Mouse (Mus musculus): Measurements from ENCODE around the gene Pds5b. TPM values are rescaled to one million over a fixed set of nuclear protein-coding genes. Genes with fewer than 3 reads are reported as not detected.

The Pds5b gene
- total and polyA plus RNA-seq, 3 experiments = 21.9 to 52.7 (median 46.2) TPM

DNA sequence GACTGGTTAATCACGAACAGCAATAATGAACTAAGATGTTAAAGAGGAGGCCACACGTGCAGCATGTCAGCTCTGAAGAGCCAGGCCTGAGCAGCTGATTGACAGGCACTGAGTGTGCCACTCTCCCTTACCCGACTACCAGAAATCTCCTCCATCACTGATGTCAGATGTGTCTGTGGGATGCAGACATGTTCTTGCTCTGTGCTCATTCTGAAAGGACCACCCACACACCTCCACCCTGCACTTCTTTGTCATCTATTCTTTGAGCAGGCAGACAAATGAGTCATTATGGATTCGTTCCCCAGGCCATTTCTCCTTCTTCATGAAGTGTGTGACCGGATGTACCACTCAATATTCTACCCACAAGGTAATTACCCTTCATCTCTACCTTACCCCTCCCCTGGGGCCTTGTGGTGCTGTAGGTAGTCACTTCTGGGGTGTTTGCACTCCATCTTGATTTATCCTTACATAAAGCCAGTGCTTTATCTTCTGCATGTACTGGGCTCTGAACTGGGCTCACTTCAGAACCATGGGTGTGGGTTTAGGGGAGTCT is 186.2 kb downstream of the Pds5b start:
- Histone ChIP-seq H3K9ac (ENCODE audit: control insufficient read depth, low read depth, low read length, poor library complexity, severe bottlenecking) (no peak overlapping the region), H3K4me3 (ENCODE audit: control insufficient read depth in 1 of 2, insufficient read depth in 1 of 2, low read depth in 2 of 2, low read length in 2 of 2) (no peak overlapping the region), H3K36me3 (ENCODE audit: control insufficient read depth in 1 of 2, insufficient read depth in 2 of 2, low read length in 2 of 2) (no peaks in the 10 kb centered on the region), H3K79me2 (ENCODE audit: control insufficient read depth, insufficient read depth, low read length, poor library complexity) (no peaks in the 10 kb centered on the region), H3K27ac (ENCODE audit: control insufficient read depth, low read depth, low read length) (no peak overlapping the region), H3K27me3 (ENCODE audit: control insufficient read depth in 1 of 2, insufficient read depth in 2 of 2, low read length in 2 of 2) (peaks cover 0 to 6% of the 10 kb centered on the region in 2 experiments; a peak in 3 of 4 replicates), H3K9me3 (replicated peaks; ENCODE audit: insufficient read depth, low read length) (no peaks in the 10 kb centered on the region), H3K4me1 (ENCODE audit: control insufficient read depth in 1 of 2, insufficient read depth in 2 of 2, low read length in 2 of 2) (peaks cover 0 to 1% of the 10 kb centered on the region in 2 experiments; a peak in 1 of 4 replicates)
- no peak for DNase-seq (ENCODE audit: low read depth, low spot score)
- TF ChIP-seq SIN3A (IDR thresholded peaks at IDR 0.05; ENCODE audit: low read length) (no peak), EP300 (IDR thresholded peaks at IDR 0.05; ENCODE audit: low read depth in 1 of 2, low read length in 2 of 2) (no peak), ETS1 (IDR thresholded peaks at IDR 0.05; ENCODE audit: low read depth, low read length) (no peak), MXI1 (IDR thresholded peaks at IDR 0.05; ENCODE audit: low read depth, low read length) (no peak), MYB (IDR thresholded peaks at IDR 0.05; ENCODE audit: low read depth, low read length) (no peak), USF2 (IDR thresholded peaks at IDR 0.05; ENCODE audit: borderline replicate concordance in 1 of 2, insufficient read depth in 1 of 2, low read depth in 1 of 2, low read length in 2 of 2) (no peak), ZNF384 (IDR thresholded peaks at IDR 0.05; ENCODE audit: low read depth, low read length) (no peak), CHD1 (IDR thresholded peaks at IDR 0.05; ENCODE audit: low read depth, low read length) (no peak), POLR2AphosphoS2 (IDR thresholded peaks at IDR 0.05; ENCODE audit: low read length) (no peak), MAFK (IDR thresholded peaks at IDR 0.05; ENCODE audit: borderline replicate concordance, low read depth, low read length) (no peak), SMC3 (IDR thresholded peaks at IDR 0.05; ENCODE audit: low read depth, low read length) (no peak), MAZ (IDR thresholded peaks at IDR 0.05; ENCODE audit: low read depth, low read length) (no peak), TCF12 (IDR thresholded peaks at IDR 0.05; ENCODE audit: low read depth, low read length) (no peak), BHLHE40 (IDR thresholded peaks at IDR 0.05; ENCODE audit: borderline replicate concordance, low read depth, low read length) (no peak), ZMIZ1 (IDR thresholded peaks at IDR 0.05; ENCODE audit: low read depth, low read length) (no peak), MYC (IDR thresholded peaks at IDR 0.05; ENCODE audit: low read depth, low read length) (no peak), RCOR1 (IDR thresholded peaks at IDR 0.05; ENCODE audit: low read depth, low read length) (no peak), RAD21 (IDR thresholded peaks at IDR 0.05; ENCODE audit: low read depth, low read length) (no peak)

Other genes with a start within 250 kb of the Pds5b start
- not detected in 2 replicates for gene Zar1l, start 155.6 kb upstream of the Pds5b start, total RNA-seq (2012; rRNA removed)
- not detected for gene Zar1l, start 155.6 kb upstream of the Pds5b start, polyA plus RNA-seq (2012; ENCODE audit: insufficient read depth in 1 of 2, insufficient read length in 2 of 2, low read depth in 1 of 2, low replicate concordance in 2 of 2, missing spikeins in 1 of 2)
- gene Brca2, start 151.1 kb upstream of the Pds5b start, total RNA-seq (2012; rRNA removed) = 29.8 and 31.2 TPM in 2 replicates
- gene Brca2, start 151.1 kb upstream of the Pds5b start, polyA plus RNA-seq (2012; ENCODE audit: insufficient read depth in 1 of 2, insufficient read length in 2 of 2, low read depth in 1 of 2, low replicate concordance in 2 of 2, missing spikeins in 1 of 2) = 100 to 1,000 TPM in 1 of 2 experiments, 10 to 100 TPM in 1; 53.4 to 239 TPM
- 2.6 and 2.9 TPM in 2 replicates for gene N4bp2l1, start 76.6 kb upstream of the Pds5b start, total RNA-seq (2012; rRNA removed)
- gene N4bp2l1, start 76.6 kb upstream of the Pds5b start, polyA plus RNA-seq (2012; ENCODE audit: insufficient read depth in 1 of 2, insufficient read length in 2 of 2, low read depth in 1 of 2, low replicate concordance in 2 of 2, missing spikeins in 1 of 2) = 10 to 100 TPM in 1 of 2 experiments, not detected in 1; 15.0 TPM
- gene N4bp2l2, start 7.6 kb upstream of the Pds5b start, total RNA-seq (2012; rRNA removed) = 74.9 and 75.0 TPM in 2 replicates
- 10 to 100 TPM in 1 of 2 experiments, not detected in 1; 67.5 TPM for gene N4bp2l2, start 7.6 kb upstream of the Pds5b start, polyA plus RNA-seq (2012; ENCODE audit: insufficient read depth in 1 of 2, insufficient read length in 2 of 2, low read depth in 1 of 2, low replicate concordance in 2 of 2, missing spikeins in 1 of 2)